Mouse (Mus musculus) G1E (cell line): ENCODE measurements around the gene Pth1r.

Source experiments
- CTCF ChIP-seq: IDR thresholded peaks from 2 replicates; pipeline ENCODE4 v1.5.1; 2012; ENCODE audit warnings: low read depth, low read length, inconsistent platforms, mixed read lengths
- GATA1 ChIP-seq: IDR thresholded peaks from 2 replicates; pipeline ENCODE4 v1.6.1; 2012; ENCODE audit warnings: borderline replicate concordance, low read length, inconsistent platforms, mixed read lengths
- TAL1 ChIP-seq: conservative IDR thresholded peaks from 2 replicates; pipeline ENCODE4 v1.6.1; 2012; ENCODE audit warnings: low read depth, low read length, inconsistent platforms, mixed read lengths

DNA sequence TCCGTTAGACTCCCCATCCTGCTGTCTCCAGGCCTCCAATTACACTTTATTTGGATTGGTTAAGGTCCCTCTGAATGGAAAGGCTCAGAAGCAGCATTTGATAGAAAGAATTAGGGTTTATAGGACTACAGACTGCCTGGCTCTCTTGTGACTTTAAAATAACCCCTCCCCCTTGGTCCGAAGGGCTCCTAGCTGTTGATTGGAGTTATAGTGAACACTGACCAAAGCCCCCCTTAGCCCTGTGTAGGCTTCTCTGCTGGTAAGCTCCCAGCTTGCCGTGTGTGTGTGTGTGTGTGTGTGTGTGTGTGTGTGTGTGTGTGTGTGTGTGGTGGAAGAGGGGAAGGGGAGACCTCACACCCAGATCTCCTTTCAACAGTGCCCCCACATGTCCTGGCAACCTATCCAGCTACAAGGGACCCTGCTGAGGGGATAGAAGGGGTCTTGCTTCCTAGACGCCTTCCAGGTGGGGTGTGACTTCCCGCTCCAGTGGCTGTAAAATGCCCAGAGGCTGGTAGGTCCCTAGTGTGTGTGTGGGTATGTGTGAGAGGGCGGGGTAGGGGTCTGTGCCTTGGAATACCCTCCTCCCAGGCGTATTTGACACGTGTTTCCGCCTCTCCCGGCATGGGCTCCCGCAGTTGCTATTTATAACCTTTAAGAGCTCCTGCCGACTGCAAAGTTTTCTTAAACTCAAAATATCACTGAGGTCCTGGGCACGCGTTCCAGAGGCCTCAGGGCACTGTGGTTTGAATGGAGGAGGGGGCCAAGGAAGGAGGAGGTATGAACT is 3.7 kb upstream of the Pth1r start:
- TF ChIP-seq CTCF (no peak), GATA1 (no peak), TAL1 (no peak)
